12 mouse cellular contexts compared by ENCODE assay signal in the genomic region with DNA sequence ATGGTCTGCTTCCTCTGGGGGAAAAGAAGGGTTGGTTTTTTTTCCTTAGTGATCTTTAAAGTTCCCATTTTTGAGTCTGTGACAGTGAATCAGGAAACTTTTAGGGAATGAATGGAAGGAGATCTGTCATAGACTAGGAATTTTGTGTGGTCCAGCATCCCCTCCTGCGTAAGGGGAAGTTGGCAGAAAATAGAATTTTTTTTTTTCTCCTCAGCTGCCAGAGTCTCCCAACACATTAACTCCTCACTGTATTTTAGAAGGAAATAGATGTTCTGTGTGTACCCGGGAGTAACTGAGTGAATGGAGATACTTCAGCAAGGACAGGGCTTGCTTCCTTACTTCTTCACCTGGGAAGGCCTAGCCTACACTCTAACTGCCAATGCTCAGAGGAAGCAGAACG. TPM values are rescaled to one million over a fixed set of nuclear protein-coding genes. Genes with fewer than 3 reads are reported as not detected.
DNase-seq lines count a peak whose midpoint lies in the region; ATAC-seq and TF ChIP-seq lines count a peak whose summit lies in the region.
"Had no signal": no experiment of that assay in that cellular context is flagged by ENCODE, and none has a peak within 500 bp of the region (broad histone marks: within the 10 kb centered on the region; RNA-seq: fewer than 3 reads in every experiment).

No protein-coding gene starts in this region.

- H3K27me3 ChIP-seq in heart, embryonic 10.5 days (ENCODE audit: insufficient read depth, poor library complexity, severe bottlenecking): no peaks in the 10 kb centered on the region
- H3K27me3 ChIP-seq in lung, embryonic 16.5 days (ENCODE audit: control insufficient read depth, insufficient read depth, low read depth, low read length): no peaks in the 10 kb centered on the region
- H3K27me3 ChIP-seq in limb, embryonic 15.5 days: no peaks in the 10 kb centered on the region; the same call in 1 of the 2 replicates
- no peaks in the 10 kb centered on the region for H3K27me3 ChIP-seq in stomach, postnatal 0 days (ENCODE audit: control insufficient read depth, insufficient read depth, low read length)

- H3K4me1 ChIP-seq in heart, embryonic 10.5 days: peaks cover 36% of the 10 kb centered on the region
- H3K4me1 ChIP-seq in lung, embryonic 16.5 days (replicated peaks; ENCODE audit: control insufficient read depth, insufficient read depth, low read length): peaks cover 19% of the 10 kb centered on the region
- H3K4me1 ChIP-seq in limb, embryonic 15.5 days: peaks cover 20% of the 10 kb centered on the region
- 0 out of 2 replicates have a peak, but pooled peaks cover 2% of the 10 kb centered on the region for H3K4me1 ChIP-seq in stomach, postnatal 0 days (replicated peaks; ENCODE audit: control insufficient read depth, insufficient read depth)

- no peaks in the 10 kb centered on the region for H3K9me3 ChIP-seq in heart, embryonic 10.5 days
- no peaks in the 10 kb centered on the region for H3K9me3 ChIP-seq in lung, embryonic 16.5 days (ENCODE audit: control insufficient read depth, low read length)
- no peaks in the 10 kb centered on the region for H3K9me3 ChIP-seq in limb, embryonic 15.5 days
- H3K9me3 ChIP-seq in stomach, postnatal 0 days (ENCODE audit: control insufficient read depth, low read length): no peaks in the 10 kb centered on the region
- H3K9me3 ChIP-seq: embryonic facial prominence, embryonic 12.5 days had no signal

- no peaks in the 10 kb centered on the region for H3K36me3 ChIP-seq in heart, embryonic 10.5 days
- no peaks in the 10 kb centered on the region for H3K36me3 ChIP-seq in lung, embryonic 16.5 days (ENCODE audit: control insufficient read depth, insufficient read depth, low read length)
- no peaks in the 10 kb centered on the region for H3K36me3 ChIP-seq in limb, embryonic 15.5 days
- H3K36me3 ChIP-seq in stomach, postnatal 0 days (ENCODE audit: control insufficient read depth, insufficient read depth, low read length): no peaks in the 10 kb centered on the region
- H3K36me3 ChIP-seq: embryonic facial prominence, embryonic 12.5 days had no signal

- H3K4me2 ChIP-seq in lung, embryonic 16.5 days (ENCODE audit: low read depth, low read length): peak overlapping the region; percentile 60
- peak overlapping the region; percentile 81 for H3K4me2 ChIP-seq in limb, embryonic 15.5 days
- peak overlapping the region; percentile 80 for H3K4me2 ChIP-seq in stomach, postnatal 0 days (replicated peaks; ENCODE audit: low read depth)
- H3K4me2 ChIP-seq: embryonic facial prominence, embryonic 12.5 days had no signal

- peak overlapping the region; percentile 72; the same call in 1 of the 2 replicates for H3K4me3 ChIP-seq in heart, embryonic 10.5 days
- peak overlapping the region; percentile 53 for H3K4me3 ChIP-seq in lung, embryonic 16.5 days (ENCODE audit: low read length)
- H3K4me3 ChIP-seq in limb, embryonic 15.5 days: peak overlapping the region; percentile 52
- H3K4me3 ChIP-seq in stomach, postnatal 0 days (ENCODE audit: low read depth, low read length): peak overlapping the region; percentile 63
- H3K4me3 ChIP-seq: embryonic facial prominence, embryonic 12.5 days had no signal

- TF ChIP-seq CTCF in stomach, postnatal 0 days (IDR thresholded peaks at IDR 0.05; ENCODE audit: low read depth): no peak

- H3K9ac ChIP-seq in lung, embryonic 16.5 days (ENCODE audit: low read length): 0 out of 2 replicates have a peak overlapping the region, but pooled peaks have one; percentile 12
- no peak overlapping the region for H3K9ac ChIP-seq in limb, embryonic 15.5 days
- no peak overlapping the region for H3K9ac ChIP-seq in stomach, postnatal 0 days (ENCODE audit: low read length)
- H3K9ac ChIP-seq: embryonic facial prominence, embryonic 12.5 days had no signal

- no peak for TF ChIP-seq EP300 in stomach, postnatal 0 days (optimal IDR thresholded peaks at IDR 0.05)

- no peak for DNase-seq in heart, embryonic 10.5 days (ENCODE audit: low spot score)
- DNase-seq in heart, postnatal 36 days: no peak
- no peak for DNase-seq in lung, postnatal 14 days
- no peak for DNase-seq in stomach, postnatal 0 days (ENCODE audit: low spot score)
- DNase-seq in thymus, postnatal 4 days: no peak
- no peak for DNase-seq in left cerebral cortex, postnatal 10 days (ENCODE audit: extremely low spot score in 1 of 2, low spot score in 2 of 2)
- DNase-seq: adrenal gland, postnatal 14 days; cerebellum, adult 2 months; kidney, adult 18-20 months had no signal

- 76% methylated on average over 3 of the region's 3 CpGs for WGBS in heart, embryonic 10.5 days
- WGBS in lung, embryonic 16.5 days: 58% methylated on average over 3 of the region's 3 CpGs
- 58% methylated on average over 3 of the region's 3 CpGs for WGBS in limb, embryonic 15.5 days
- 62% methylated on average over 3 of the region's 3 CpGs for WGBS in stomach, postnatal 0 days

- no peak for ATAC-seq in lung, embryonic 16.5 days (ENCODE audit: low read depth)
- ATAC-seq in limb, embryonic 15.5 days (ENCODE audit: insufficient number of reproducible peaks, low FRiP score, low TSS enrichment, low read depth): no peak
- ATAC-seq in stomach, postnatal 0 days (ENCODE audit: low FRiP score, low TSS enrichment): no peak

- intact Hi-C loops in heart, postnatal 36 days (cut with DNase I): no loop called here
- intact Hi-C loops in left cerebral cortex, postnatal 10 days (cut with DNase I): no loop called here

- H3K27ac ChIP-seq in heart, embryonic 10.5 days: no peak overlapping the region
- H3K27ac ChIP-seq in lung, embryonic 16.5 days (ENCODE audit: low read length): peak overlapping the region; percentile 15; the same call in 1 of the 2 replicates
- H3K27ac ChIP-seq in limb, embryonic 15.5 days: no peak overlapping the region
- no peak overlapping the region for H3K27ac ChIP-seq in stomach, postnatal 0 days (replicated peaks)
- H3K27ac ChIP-seq: embryonic facial prominence, embryonic 12.5 days had no signal

RNA-seq across cellular contexts. Expression of gene Cd44, which starts 2.9 kb away (rescaled TPM):
- polyA plus RNA-seq in heart, embryonic 10.5 days (2016; fragmentation: Nextera tagmentation; extraction: Ambion mirVana): 13.4 and 22.7 TPM in 2 replicates
- total RNA-seq in heart, postnatal 36 days (2021): 10 to 100 TPM; 10.2 to 11.3 TPM
- polyA plus RNA-seq in lung, embryonic 16.5 days (2015; fragmentation: Nextera tagmentation; extraction: Ambion mirVana): 34.8 and 35.7 TPM in 2 replicates
- 50.2 and 63.0 TPM in 2 replicates for polyA plus RNA-seq in limb, embryonic 15.5 days (2015; fragmentation: Nextera tagmentation; extraction: Ambion mirVana)
- polyA plus RNA-seq in stomach, postnatal 0 days (2015; fragmentation: Nextera tagmentation; extraction: Ambion mirVana): 27.5 and 27.7 TPM in 2 replicates
- total RNA-seq in left cerebral cortex, postnatal 10 days (2021): 10 to 100 TPM; 10.8 to 13.1 TPM
